In genomic region chr6:52045517-52045916, GRCm38 (mm10) we compare ENCODE assay signal across 10 mouse cellular contexts. TPM values are rescaled to one million over a fixed set of nuclear protein-coding genes. Genes with fewer than 3 reads are reported as not detected.
DNase-seq lines count a peak whose midpoint lies in the region; ATAC-seq and TF ChIP-seq lines count a peak whose summit lies in the region.
"Had no signal": no experiment of that assay in that cellular context is flagged by ENCODE, and none has a peak within 500 bp of the region (broad histone marks: within the 10 kb centered on the region; RNA-seq: fewer than 3 reads in every experiment).

No protein-coding gene starts in this region.

- intact Hi-C loops in heart, adult 2 months (cut with DNase I): no loop called here

- TF ChIP-seq POLR2A in heart, adult 2 months (IDR thresholded peaks at IDR 0.05; ENCODE audit: insufficient read depth, low read depth, low read length): no peak

- no peak for TF ChIP-seq EP300 in heart, adult 2 months (IDR thresholded peaks at IDR 0.05; ENCODE audit: insufficient read depth, low read depth, low read length)

- H3K27ac ChIP-seq in heart, adult 2 months: no peak overlapping the region
- H3K27ac ChIP-seq: embryonic facial prominence, embryonic 12.5 days had no signal

- no peaks in the 10 kb centered on the region for H3K79me2 ChIP-seq in heart, adult 2 months (replicated peaks; ENCODE audit: control insufficient read depth, insufficient read depth, low read length)

- 71% methylated on average over 5 of the region's 5 CpGs for WGBS in heart, adult 2 months

- no peaks in the 10 kb centered on the region for H3K4me1 ChIP-seq in heart, adult 2 months (ENCODE audit: control insufficient read depth, insufficient read depth, low read length)
- H3K4me1 ChIP-seq: embryonic facial prominence, embryonic 12.5 days had no signal

- peak; percentile 40 for TF ChIP-seq CTCF in heart, adult 2 months (IDR thresholded peaks at IDR 0.05)

- no peak for DNase-seq in heart, adult 2 months
- DNase-seq in heart, adult 18-20 months: no peak
- DNase-seq in right cerebral cortex, postnatal 4 days: peak; percentile 19
- no peak for DNase-seq in right cerebral cortex, postnatal 14 days
- DNase-seq in thymus, postnatal 36 days: peak; percentile 3 to 9
- DNase-seq in adipocyte (ENCODE audit: low spot score): no peak
- no peak for DNase-seq in ovary, adult 18-20 months (ENCODE audit: low spot score)
- DNase-seq: layer of hippocampus, adult 9-11 months had no signal

- H3K4me3 ChIP-seq in heart, adult 2 months: no peak overlapping the region
- H3K4me3 ChIP-seq: embryonic facial prominence, embryonic 12.5 days had no signal

- peak; percentile 72 for ATAC-seq in common myeloid progenitor, adult 5-6 weeks (replicated peaks; ENCODE audit: low read depth, poor library complexity, severe bottlenecking)

- no peaks in the 10 kb centered on the region for H3K36me3 ChIP-seq in heart, adult 2 months (ENCODE audit: control insufficient read depth, insufficient read depth, low read length)
- H3K36me3 ChIP-seq: embryonic facial prominence, embryonic 12.5 days had no signal

- H3K27me3 ChIP-seq in heart, adult 2 months (ENCODE audit: control insufficient read depth, insufficient read depth, low read length): no peaks in the 10 kb centered on the region
- H3K27me3 ChIP-seq: embryonic facial prominence, embryonic 12.5 days had no signal

- no peak overlapping the region for H3K9ac ChIP-seq in heart, adult 2 months (ENCODE audit: low read depth, low read length)
- H3K9ac ChIP-seq: embryonic facial prominence, embryonic 12.5 days had no signal

RNA-seq across cellular contexts. Expression of gene Skap2, which starts 33.2 kb away (rescaled TPM):
- 1 to 10 TPM; 8.6 to 8.9 TPM for total RNA-seq in heart, adult 2 months (2021)
- 5.0 and 6.7 TPM in 2 replicates for polyA plus RNA-seq in heart, adult 2 months (2012; rRNA removed)
- 10 to 100 TPM in 1 of 2 experiments, 1 to 10 TPM in 1; 8.5 to 12.6 TPM for total RNA-seq in heart, adult 18-20 months (2021)
- 127 and 171 TPM in 2 replicates for total RNA-seq in common myeloid progenitor, adult 5-6 weeks (2017)

Comparison
In these comparisons a context has a peak if more than half of its experiments do, and no peak if none do; other contexts are left out.
1. DNase-seq: peak in right cerebral cortex, postnatal 4 days (single experiment) and thymus, postnatal 36 days (2 of 2); none in heart, adult 2 months (0 of 2), heart, adult 18-20 months (0 of 2), right cerebral cortex, postnatal 14 days (single experiment), adipocyte (single experiment) and ovary, adult 18-20 months (single experiment).